Mouse (Mus musculus): Measurements from ENCODE around the gene Prpf39. TPM values are rescaled to one million over a fixed set of nuclear protein-coding genes. Genes with fewer than 3 reads are reported as not detected.
A peak's percentile ranks its signal among the peaks of the same experiment; 100 is the strongest.

Prpf39 gene
- polyA plus RNA-seq, 1 experiment from 2014 or later = 71.7 TPM

DNA sequence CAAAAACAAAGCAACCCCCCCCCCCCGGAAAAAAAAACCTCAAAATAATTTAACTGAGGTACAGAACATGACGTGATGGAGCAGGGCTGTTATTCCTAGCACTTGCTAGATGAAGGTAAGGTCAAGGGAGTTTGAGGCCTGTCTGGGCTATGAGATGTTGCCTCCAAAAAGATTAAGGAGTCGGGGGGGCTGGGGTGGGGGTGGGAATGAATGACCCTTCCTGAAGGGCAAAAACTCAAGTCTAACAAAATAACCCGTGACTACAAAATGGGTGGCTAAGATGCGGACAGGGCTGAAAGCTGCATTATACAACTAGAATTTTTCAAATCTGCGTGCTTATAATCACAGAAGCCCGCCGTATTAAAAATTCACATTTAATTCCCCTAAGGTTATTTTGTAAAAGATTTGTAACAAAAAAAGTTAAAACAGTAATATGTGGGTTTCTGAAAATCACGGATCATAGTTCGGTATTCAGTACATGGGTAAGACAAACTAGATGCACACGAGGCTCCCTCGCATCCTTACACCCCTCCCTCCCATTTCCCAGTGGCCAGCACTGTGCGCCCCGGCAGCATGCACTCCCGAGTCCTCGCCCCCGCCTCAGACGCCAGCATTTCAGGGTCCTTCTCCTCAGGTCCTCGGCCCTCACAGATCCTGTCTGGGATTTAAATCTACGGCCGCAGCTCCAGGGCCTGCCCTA lies 36.9 kb downstream of the Prpf39 start:
- H3K27me3 ChIP-seq = no peaks in the 10 kb centered on the region
- ATAC-seq (ENCODE audit: low FRiP score, low read depth) = peak; percentile 66
- WGBS = 5% methylated on average over 21 of the region's 21 CpGs
- peak overlapping the region; percentile 88 for H3K4me2 ChIP-seq (replicated peaks)
- peak overlapping the region; percentile 84 for H3K4me3 ChIP-seq
- no peaks in the 10 kb centered on the region for H3K9me3 ChIP-seq
- H3K9ac ChIP-seq = peak overlapping the region; percentile 89
- peaks cover 30% of the 10 kb centered on the region for H3K4me1 ChIP-seq
- peak overlapping the region; percentile 94 for H3K27ac ChIP-seq
- peaks cover 21% of the 10 kb centered on the region for H3K36me3 ChIP-seq

DNA sequence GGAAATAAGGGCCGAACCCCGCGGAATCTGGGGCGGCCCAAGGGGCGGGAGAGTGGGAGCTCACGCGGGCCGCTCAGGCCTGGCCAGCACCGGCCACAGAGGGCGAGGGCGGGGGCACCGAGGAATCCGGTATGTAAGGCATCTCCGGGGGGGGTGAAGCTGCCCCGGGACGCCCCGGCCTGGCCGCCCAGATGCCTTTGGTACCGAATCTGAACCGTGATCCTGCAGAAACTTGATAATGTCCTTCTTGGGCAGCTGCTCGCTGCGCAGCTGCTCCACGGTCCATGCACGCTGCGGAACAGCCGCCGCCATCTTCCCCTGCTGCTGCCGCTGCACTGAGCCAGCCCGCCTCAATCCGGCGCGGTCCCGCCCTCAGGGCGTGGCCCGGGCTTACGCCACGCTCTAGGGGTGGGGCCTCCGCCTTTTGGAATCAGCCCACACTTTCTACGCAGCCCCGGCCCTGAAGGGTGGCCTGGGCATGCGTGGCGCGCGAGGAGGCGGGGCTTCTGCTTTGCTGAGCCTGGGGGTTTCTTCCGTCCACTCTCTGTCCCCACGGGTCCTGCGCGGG lies 37.6 kb downstream of the Prpf39 start, which contains the start of gene Fkbp3:
Gene Fkbp3 (minus strand): TSS at position 397 of the 568 bp plus-strand sequence.
- Histone ChIP-seq H3K27ac (peak within 1 kb of the TSS; percentile 94), H3K4me1 (peaks cover 30% of the 10 kb centered on the region), H3K9me3 (no peaks in the 10 kb centered on the region), H3K36me3 (peaks cover 15% of the 10 kb centered on the region), H3K9ac (peak within 1 kb of the TSS; percentile 89), H3K4me3 (peak within 1 kb of the TSS; percentile 84), H3K4me2 (replicated peaks) (peak within 1 kb of the TSS; percentile 88), H3K27me3 (no peaks in the 10 kb centered on the region)
- WGBS = 0% methylated on average over 49 of the region's 49 CpGs
- ATAC-seq (ENCODE audit: low FRiP score, low read depth) = peak; percentile 99

DNA sequence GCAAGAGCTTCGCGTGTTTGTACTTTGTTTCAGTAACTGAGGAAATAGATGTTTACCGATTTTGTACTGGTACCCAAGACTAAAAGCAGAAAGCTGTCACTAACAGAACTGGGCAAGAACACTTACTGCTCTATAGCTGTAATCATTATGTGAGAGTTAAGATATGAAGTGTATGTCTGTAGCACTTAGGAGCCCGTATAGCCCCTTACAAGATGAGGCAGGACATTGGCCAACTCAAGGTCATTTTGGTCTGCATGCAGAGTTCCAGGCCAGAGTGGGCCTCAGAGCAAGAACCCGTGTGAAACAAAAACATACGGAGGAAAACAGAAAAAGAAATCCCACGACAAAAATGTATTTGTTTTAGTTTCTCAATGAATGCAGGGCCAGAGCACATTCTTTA lies 38.5 kb downstream of the Prpf39 start:
- no peak for ATAC-seq (ENCODE audit: low FRiP score, low read depth)
- Histone ChIP-seq H3K27me3 (no peaks in the 10 kb centered on the region), H3K4me3 (peak overlapping the region; percentile 84), H3K4me2 (replicated peaks) (peak overlapping the region; percentile 88), H3K27ac (peak overlapping the region; percentile 79; the same call in 1 of the 2 replicates), H3K9ac (peak overlapping the region; percentile 89), H3K36me3 (peaks cover 7% of the 10 kb centered on the region; the same call in 1 of the 2 replicates), H3K9me3 (no peaks in the 10 kb centered on the region), H3K4me1 (peaks cover 30% of the 10 kb centered on the region)
- 38% methylated on average over 7 of the region's 7 CpGs for WGBS

DNA sequence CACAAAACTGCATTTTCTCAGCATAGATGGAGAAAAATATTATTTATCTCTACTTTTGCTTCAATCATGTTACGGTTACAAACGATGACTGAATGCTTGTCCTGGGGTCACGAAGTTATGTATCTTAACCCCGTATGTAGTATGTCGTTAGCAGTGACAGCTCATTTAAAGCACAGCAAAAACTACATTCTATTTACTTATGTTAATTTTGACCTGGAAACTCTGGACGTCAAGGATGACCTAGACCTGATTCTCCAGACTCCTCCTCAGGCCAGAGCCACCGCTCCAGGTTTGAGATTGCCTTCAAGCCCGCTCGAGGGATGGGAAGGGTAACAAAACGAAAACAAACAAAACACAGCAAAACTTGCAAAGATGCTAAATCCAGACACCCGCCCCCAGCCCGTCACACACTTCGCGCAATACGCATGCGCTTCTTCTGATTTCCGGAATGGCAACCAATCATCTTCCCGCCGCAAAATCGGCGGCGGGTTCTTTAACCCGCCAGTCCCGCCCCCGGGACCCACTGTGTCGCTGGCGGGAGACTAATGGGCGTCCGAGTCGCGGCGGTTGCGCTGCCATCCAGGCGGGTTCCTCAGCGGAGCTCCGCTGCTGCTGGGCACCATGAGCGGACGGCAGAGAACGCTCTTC lies 39.1 kb downstream of the Prpf39 start, which contains the start of gene Fancm:
Gene Fancm (plus strand): TSS at position 519 of the 648 bp plus-strand sequence.
- peak within 1 kb of the TSS; percentile 88 for H3K4me2 ChIP-seq (replicated peaks)
- no peaks in the 10 kb centered on the region for H3K9me3 ChIP-seq
- peaks cover 7% of the 10 kb centered on the region for H3K36me3 ChIP-seq
- peak; percentile 45 for ATAC-seq (ENCODE audit: low FRiP score, low read depth)
- H3K27me3 ChIP-seq = no peaks in the 10 kb centered on the region
- H3K27ac ChIP-seq = peak within 1 kb of the TSS; percentile 87
- 2% methylated on average over 39 of the region's 39 CpGs for WGBS
- H3K4me1 ChIP-seq = peaks cover 30% of the 10 kb centered on the region
- peak within 1 kb of the TSS; percentile 84 for H3K4me3 ChIP-seq
- peak within 1 kb of the TSS; percentile 89 for H3K9ac ChIP-seq

DNA sequence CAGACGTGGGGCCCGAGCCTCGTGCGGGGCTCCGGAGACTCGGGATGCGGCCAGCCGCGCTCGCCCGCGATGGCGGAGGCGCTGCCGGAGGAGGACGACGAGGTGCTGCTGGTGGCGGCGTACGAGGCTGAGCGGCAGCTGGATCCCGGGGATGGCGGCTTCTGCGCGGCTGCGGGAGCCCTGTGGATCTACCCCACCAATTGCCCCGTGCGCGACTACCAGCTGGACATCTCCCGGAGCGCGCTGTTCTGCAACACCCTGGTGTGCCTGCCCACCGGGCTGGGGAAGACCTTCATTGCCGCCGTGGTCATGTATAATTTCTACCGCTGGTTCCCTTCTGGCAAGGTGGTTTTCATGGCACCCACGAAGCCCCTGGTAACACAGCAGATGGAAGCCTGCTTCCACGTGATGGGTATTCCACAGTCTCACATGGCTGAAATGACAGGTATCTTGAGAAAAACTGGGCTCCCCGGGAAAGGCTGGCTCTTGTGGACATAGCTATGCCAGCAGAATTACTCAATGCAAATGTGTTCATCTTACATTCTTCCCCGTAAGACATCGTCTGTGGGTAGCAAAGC lies 39.7 kb downstream of the Prpf39 start:
- H3K36me3 ChIP-seq = peaks cover 11% of the 10 kb centered on the region
- H3K4me1 ChIP-seq = peaks cover 30% of the 10 kb centered on the region
- H3K27ac ChIP-seq = peak overlapping the region; percentile 87
- under 1% methylated on average over 35 of the region's 41 CpGs for WGBS
- peak overlapping the region; percentile 88 for H3K4me2 ChIP-seq (replicated peaks)
- H3K4me3 ChIP-seq = peak overlapping the region; percentile 84
- ATAC-seq (ENCODE audit: low FRiP score, low read depth) = peak; percentile 6; the same call in 1 of the 2 replicates
- peak overlapping the region; percentile 89 for H3K9ac ChIP-seq
- H3K9me3 ChIP-seq = no peaks in the 10 kb centered on the region
- H3K27me3 ChIP-seq = no peaks in the 10 kb centered on the region

DNA sequence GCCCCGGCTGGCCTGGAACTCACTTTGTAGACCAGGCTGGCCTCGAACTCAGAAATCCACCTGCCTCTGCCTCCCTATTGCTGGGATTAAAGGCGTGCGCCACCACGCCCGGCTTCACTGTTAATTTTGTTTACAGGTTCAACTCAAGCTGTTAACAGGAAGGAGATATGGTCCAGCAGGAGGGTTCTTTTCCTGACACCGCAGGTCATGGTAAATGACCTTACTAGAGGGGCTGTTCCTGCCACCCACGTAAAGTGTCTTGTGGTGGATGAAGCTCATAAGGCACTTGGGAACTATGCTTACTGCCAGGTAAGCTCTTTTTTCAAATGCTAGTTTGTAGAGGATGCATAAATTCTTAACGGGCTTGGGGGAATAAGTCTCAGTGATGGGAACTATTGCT lies 40.8 kb downstream of the Prpf39 start:
- Histone ChIP-seq H3K9me3 (no peaks in the 10 kb centered on the region), H3K36me3 (peaks cover 8% of the 10 kb centered on the region), H3K4me1 (peaks cover 30% of the 10 kb centered on the region), H3K27me3 (no peaks in the 10 kb centered on the region), H3K4me3 (peak overlapping the region; percentile 84), H3K4me2 (replicated peaks) (peak overlapping the region; percentile 88), H3K9ac (peak overlapping the region; percentile 89), H3K27ac (no peak overlapping the region)
- WGBS = 74% methylated on average over 9 of the region's 9 CpGs
- ATAC-seq (ENCODE audit: low FRiP score, low read depth) = no peak

DNA sequence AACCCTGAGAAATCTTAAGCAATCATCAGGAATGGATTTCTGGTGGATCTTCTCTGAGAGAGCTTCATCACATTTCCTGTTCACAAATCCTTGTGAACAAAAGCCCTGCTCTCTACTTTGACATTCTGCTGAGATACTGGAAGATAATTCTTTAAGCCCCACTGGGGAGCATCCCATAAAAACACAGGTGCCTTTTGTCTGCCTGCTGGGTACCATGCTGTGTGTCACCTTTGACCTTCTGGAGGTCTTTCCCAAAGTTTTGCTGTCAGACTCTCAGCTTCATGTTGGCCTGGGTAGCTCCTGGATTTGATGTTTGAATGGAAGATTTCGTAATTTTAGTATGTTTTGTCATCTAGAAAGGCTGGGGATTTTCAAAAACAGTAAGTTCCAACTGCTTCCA lies 72.6 kb downstream of the Prpf39 start:
- Histone ChIP-seq H3K4me3 (no peak overlapping the region), H3K27ac (no peak overlapping the region), H3K4me1 (no peaks in the 10 kb centered on the region), H3K4me2 (replicated peaks) (no peak overlapping the region), H3K27me3 (no peaks in the 10 kb centered on the region), H3K9ac (no peak overlapping the region), H3K9me3 (no peaks in the 10 kb centered on the region), H3K36me3 (peaks cover 57% of the 10 kb centered on the region)
- ATAC-seq (ENCODE audit: low FRiP score, low read depth) = no peak
- WGBS = 88% methylated on average over 1 of the region's 1 CpGs

DNA sequence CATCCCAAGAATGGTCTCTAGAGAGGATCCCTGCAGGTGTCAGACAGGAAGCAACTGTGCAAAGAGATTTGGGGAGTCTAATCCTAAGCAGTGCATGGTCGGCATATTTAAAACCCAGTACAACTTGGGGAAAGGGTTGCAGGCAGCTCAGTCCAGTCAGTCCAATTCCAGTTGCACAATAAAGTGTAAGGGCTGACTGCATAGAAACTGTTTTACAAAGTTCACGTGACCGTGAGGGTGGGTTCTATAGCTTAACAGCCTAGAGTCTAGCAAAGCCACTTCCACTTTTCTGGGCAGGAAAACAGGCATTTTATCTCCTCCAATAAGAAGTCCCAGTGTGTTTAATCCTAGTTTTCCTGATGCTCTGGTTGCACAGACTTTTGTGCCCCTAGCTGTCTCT lies 75.4 kb downstream of the Prpf39 start:
- no peaks in the 10 kb centered on the region for H3K4me1 ChIP-seq
- no peaks in the 10 kb centered on the region for H3K27me3 ChIP-seq
- H3K9ac ChIP-seq = no peak overlapping the region
- no peak overlapping the region for H3K27ac ChIP-seq
- 88% methylated on average over 3 of the region's 3 CpGs for WGBS
- H3K36me3 ChIP-seq = peaks cover 61% of the 10 kb centered on the region
- H3K4me3 ChIP-seq = no peak overlapping the region
- no peak for ATAC-seq (ENCODE audit: low FRiP score, low read depth)
- no peak overlapping the region for H3K4me2 ChIP-seq (replicated peaks)
- no peaks in the 10 kb centered on the region for H3K9me3 ChIP-seq

DNA sequence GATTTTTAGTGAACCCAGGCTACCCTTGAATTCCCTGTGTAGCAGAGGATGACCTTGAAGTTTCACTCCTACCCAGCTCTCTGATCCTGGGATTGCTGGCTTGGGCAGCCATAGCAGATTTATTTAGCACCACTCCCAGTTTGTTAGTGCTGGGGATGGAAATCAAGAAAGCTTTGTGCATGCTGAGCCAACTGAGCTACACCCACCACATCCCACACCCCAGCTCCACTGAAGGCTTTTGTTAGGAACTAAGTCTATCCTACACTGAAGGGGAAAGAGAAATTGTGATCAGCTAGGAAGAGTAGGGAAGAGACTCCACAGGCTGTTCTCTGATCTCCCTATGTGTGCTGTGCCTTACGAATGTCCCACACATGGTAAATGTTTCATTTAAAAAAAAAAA lies 76.7 kb downstream of the Prpf39 start:
- no peaks in the 10 kb centered on the region for H3K27me3 ChIP-seq
- H3K4me3 ChIP-seq = no peak overlapping the region
- 91% methylated on average over 1 of the region's 1 CpGs for WGBS
- H3K4me2 ChIP-seq (replicated peaks) = no peak overlapping the region
- no peak overlapping the region for H3K27ac ChIP-seq
- ATAC-seq (ENCODE audit: low FRiP score, low read depth) = no peak
- no peaks in the 10 kb centered on the region for H3K4me1 ChIP-seq
- H3K9ac ChIP-seq = no peak overlapping the region
- H3K9me3 ChIP-seq = no peaks in the 10 kb centered on the region
- H3K36me3 ChIP-seq = peaks cover 61% of the 10 kb centered on the region

Other genes starting within 250 kb of the Prpf39 start
- gene Gm527, start 118.4 kb upstream of the Prpf39 start, polyA plus RNA-seq (2015; fragmentation: Nextera tagmentation; extraction: Ambion mirVana) = 3.4 and 5.9 TPM in 2 replicates
- 14.4 and 15.3 TPM in 2 replicates for gene Klhl28, start 70.8 kb upstream of the Prpf39 start, polyA plus RNA-seq (2015; fragmentation: Nextera tagmentation; extraction: Ambion mirVana)
- gene Togaram1, start 70.5 kb upstream of the Prpf39 start, polyA plus RNA-seq (2015; fragmentation: Nextera tagmentation; extraction: Ambion mirVana) = 27.3 and 28.7 TPM in 2 replicates
- 517 and 520 TPM in 2 replicates for gene Fkbp3, start 37.7 kb downstream of the Prpf39 start, polyA plus RNA-seq (2015; fragmentation: Nextera tagmentation; extraction: Ambion mirVana)
- 10.8 and 11.4 TPM in 2 replicates for gene Fancm, start 39.3 kb downstream of the Prpf39 start, polyA plus RNA-seq (2015; fragmentation: Nextera tagmentation; extraction: Ambion mirVana)
- 69.1 and 71.1 TPM in 2 replicates for gene Mis18bp1, start 136.3 kb downstream of the Prpf39 start, polyA plus RNA-seq (2015; fragmentation: Nextera tagmentation; extraction: Ambion mirVana)
- gene Wdr20rt, start 189.2 kb downstream of the Prpf39 start, polyA plus RNA-seq (2015; fragmentation: Nextera tagmentation; extraction: Ambion mirVana) = not detected in 2 replicates

Data from limb, embryonic 13.5 days (tissue).